Mouse (Mus musculus) forebrain, embryonic 16.5 days (tissue): Measurements from ENCODE around the gene Wnt9a. TPM values are rescaled to one million over a fixed set of nuclear protein-coding genes. Genes with fewer than 3 reads are reported as not detected.

Source experiments
- ATAC-seq: fragments of 200-750 bp; cut with Nextera tagmentation; 2 replicates; pipeline ENCODE4 v1.8.0; 2017; ENCODE audit warnings: mild to moderate bottlenecking, moderate library complexity
- H3K27ac ChIP-seq: fragments of 300-500 bp; sonication (generic); 2 replicates; pipeline ENCODE4 v1.5.1; 2014; ENCODE audit warnings: low read length, control low read depth
- H3K27me3 ChIP-seq: fragments of 300-500 bp; sonication (generic); replicated peaks from 2 replicates; pipeline ENCODE4 v1.6.1; 2014; ENCODE audit warnings: low read length; ENCODE audit not compliant: control insufficient read depth, insufficient read depth
- H3K36me3 ChIP-seq: fragments of 300-500 bp; sonication (generic); 2 replicates; pipeline ENCODE4 v1.6.1; 2014; ENCODE audit not compliant: control insufficient read depth, insufficient read depth
- H3K4me1 ChIP-seq: fragments of 300-500 bp; sonication (generic); replicated peaks from 2 replicates; pipeline ENCODE4 v1.6.1; 2014; ENCODE audit warnings: low read length; ENCODE audit not compliant: control insufficient read depth, insufficient read depth
- H3K4me2 ChIP-seq: fragments of 300-500 bp; sonication (generic); 2 replicates; pipeline ENCODE4 v1.6.1; 2014; ENCODE audit warnings: mild to moderate bottlenecking, low read length, control low read depth
- H3K4me3 ChIP-seq: fragments of 300-500 bp; sonication (generic); replicated peaks from 2 replicates; pipeline ENCODE4 v1.5.1; 2014; ENCODE audit warnings: mild to moderate bottlenecking, low read length, control low read depth
- H3K9ac ChIP-seq: fragments of 300-500 bp; sonication (generic); replicated peaks from 2 replicates; pipeline ENCODE4 v1.6.1; 2014; ENCODE audit warnings: low read depth, low read length, control low read depth
- H3K9me3 ChIP-seq: fragments of 300-500 bp; sonication (generic); 2 replicates; pipeline ENCODE4 v1.6.1; 2016; ENCODE audit warnings: low read length; ENCODE audit not compliant: control insufficient read depth
- WGBS: fragments of 180-500 bp; shearing (Covaris S2); extraction: QIAGEN DNeasy Blood & Tissue Kit; methylation state at CpG from one replicate; pipeline ENCODE4 v1.1.7; 2014; 5-methylcytosine and 5-hydroxymethylcytosine counted together
- polyA plus RNA-seq: library from polyadenylated mRNA; unstranded; fragments of >200 nt; fragmentation: Nextera tagmentation; extraction: Ambion mirVana; gene quantifications from 2 replicates; pipeline ENCODE4 v1.2.1, GENCODE M21; 2015

Gene Wnt9a
- polyA plus RNA-seq, 1 experiment from 2014 or later: 1.5 TPM

DNA sequence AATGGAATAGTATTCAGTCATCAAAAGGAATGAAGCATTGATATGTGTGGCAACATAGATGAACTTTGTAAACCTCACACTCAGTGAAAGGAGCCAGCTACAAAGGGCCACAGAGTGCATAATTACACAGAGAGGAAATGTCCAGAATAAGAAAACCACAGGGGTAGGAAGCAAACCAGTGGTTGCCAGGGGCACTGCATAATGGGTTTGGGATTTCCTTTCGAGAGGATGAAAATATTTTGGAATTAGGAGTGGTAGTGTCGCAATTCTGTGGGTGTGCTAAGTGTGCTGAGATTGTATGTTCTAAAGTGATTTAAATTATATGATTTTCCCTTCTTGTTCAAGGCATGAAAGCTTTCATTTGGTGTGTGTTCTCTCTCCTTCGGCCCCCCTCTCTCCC lies 32.5 kb upstream of the Wnt9a start:
- Histone ChIP-seq H3K36me3 (no peaks in the 10 kb centered on the region), H3K27me3 (no peaks in the 10 kb centered on the region; the same call in 1 of the 2 replicates), H3K27ac (no peak overlapping the region), H3K4me3 (no peak overlapping the region), H3K4me2 (no peak overlapping the region), H3K4me1 (no peaks in the 10 kb centered on the region), H3K9me3 (no peaks in the 10 kb centered on the region), H3K9ac (no peak overlapping the region)
- no peak for ATAC-seq
- WGBS: 69% methylated on average over 2 of the region's 3 CpGs

DNA sequence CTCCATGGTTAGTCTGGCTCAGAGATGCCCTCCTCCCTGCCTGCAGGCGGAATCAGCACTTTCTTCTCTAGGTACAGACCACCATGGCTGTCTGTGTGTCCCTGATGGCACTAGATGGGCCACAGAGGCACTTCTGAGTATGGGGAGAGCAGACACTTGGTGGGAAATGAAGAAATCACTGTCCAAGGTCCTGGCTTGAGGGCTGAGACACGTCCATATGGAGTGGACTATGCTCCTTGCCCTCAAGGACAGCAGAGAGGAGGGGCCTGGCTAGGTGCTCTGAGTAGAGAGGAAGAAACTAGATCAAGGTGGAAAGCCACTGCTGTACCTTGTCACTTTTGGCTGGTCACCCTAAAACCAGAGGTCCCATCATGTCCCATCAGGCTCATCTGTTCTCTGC lies 29.9 kb upstream of the Wnt9a start:
- 35% methylated on average over 2 of the region's 2 CpGs for WGBS
- Histone ChIP-seq H3K4me3 (no peak overlapping the region), H3K36me3 (no peaks in the 10 kb centered on the region), H3K4me1 (no peaks in the 10 kb centered on the region), H3K9me3 (no peaks in the 10 kb centered on the region), H3K4me2 (no peak overlapping the region), H3K27me3 (no peaks in the 10 kb centered on the region; the same call in 1 of the 2 replicates), H3K27ac (no peak overlapping the region), H3K9ac (no peak overlapping the region)
- ATAC-seq: no peak

DNA sequence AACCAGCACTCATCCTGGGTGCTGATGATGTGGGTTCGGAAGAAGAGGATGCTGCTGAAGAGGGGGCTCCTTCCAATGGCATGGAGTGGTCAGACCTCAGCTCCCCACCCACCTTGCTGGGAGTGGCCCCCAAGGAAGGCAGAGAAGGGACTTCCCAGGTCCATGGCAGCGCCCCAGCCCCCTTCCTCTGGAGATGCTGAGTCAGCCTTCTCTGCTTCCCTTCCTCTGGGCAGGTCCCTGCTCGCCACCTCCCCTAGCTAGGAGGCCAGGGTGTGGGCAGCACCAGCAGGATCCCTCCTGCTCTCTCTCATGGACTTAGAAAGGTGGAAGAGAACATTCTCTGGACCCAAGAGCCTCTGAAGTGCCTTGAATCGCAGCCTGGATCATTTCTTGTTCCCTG lies 28.7 kb upstream of the Wnt9a start:
- H3K27me3 ChIP-seq: no peaks in the 10 kb centered on the region; the same call in 1 of the 2 replicates
- no peaks in the 10 kb centered on the region for H3K36me3 ChIP-seq
- no peaks in the 10 kb centered on the region for H3K9me3 ChIP-seq
- H3K4me2 ChIP-seq: no peak overlapping the region
- H3K9ac ChIP-seq: no peak overlapping the region
- no peak overlapping the region for H3K27ac ChIP-seq
- H3K4me3 ChIP-seq: no peak overlapping the region
- H3K4me1 ChIP-seq: peaks cover 3% of the 10 kb centered on the region
- 69% methylated on average over 4 of the region's 4 CpGs for WGBS
- ATAC-seq: no peak

- H3K27me3 ChIP-seq: peaks cover 23% of the 10 kb centered on the region
- ATAC-seq: no peak
- no peak overlapping the region for H3K27ac ChIP-seq
- H3K9ac ChIP-seq: no peak overlapping the region
- H3K4me3 ChIP-seq: no peak overlapping the region
- H3K4me2 ChIP-seq: no peak overlapping the region
- H3K4me1 ChIP-seq: peaks cover 4% of the 10 kb centered on the region
- no peaks in the 10 kb centered on the region for H3K36me3 ChIP-seq
- 64% methylated on average over 5 of the region's 5 CpGs for WGBS
- H3K9me3 ChIP-seq: no peaks in the 10 kb centered on the region
Measured at GRCm38 (mm10) chr11:59282111-59282510, 24.6 kb upstream of the Wnt9a start.

DNA sequence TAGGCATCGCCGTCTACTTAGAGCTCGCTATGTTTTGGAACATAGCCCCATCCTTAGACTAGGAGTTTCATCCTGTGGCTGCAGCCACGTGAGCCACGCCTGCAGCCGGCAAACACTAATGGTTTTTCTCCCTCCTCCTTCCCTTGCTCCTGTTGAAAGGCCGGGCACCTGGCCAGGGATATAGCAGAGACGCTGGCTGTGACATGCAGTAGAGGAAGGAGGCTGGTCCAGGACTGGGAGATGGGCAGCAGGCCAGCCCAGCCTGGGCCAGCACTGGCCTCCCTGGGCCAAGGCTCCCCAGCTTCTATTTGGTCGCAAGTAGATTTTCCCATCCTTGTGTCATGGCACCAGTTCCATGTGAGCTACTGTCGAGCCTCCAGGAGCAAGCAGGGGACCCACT lies 23.8 kb upstream of the Wnt9a start:
- no peak overlapping the region for H3K4me3 ChIP-seq
- H3K36me3 ChIP-seq: no peaks in the 10 kb centered on the region
- H3K9ac ChIP-seq: no peak overlapping the region
- H3K9me3 ChIP-seq: no peaks in the 10 kb centered on the region
- WGBS: 50% methylated on average over 10 of the region's 10 CpGs
- H3K4me2 ChIP-seq: 0 out of 2 replicates have a peak overlapping the region, but pooled peaks have one; percentile 1
- no peak overlapping the region for H3K27ac ChIP-seq
- H3K4me1 ChIP-seq: peaks cover 4% of the 10 kb centered on the region
- ATAC-seq: peak; percentile 80
- peaks cover 32% of the 10 kb centered on the region for H3K27me3 ChIP-seq

GRCm38 (mm10) chr11:59284146-59284545 lies 22.6 kb upstream of the Wnt9a start:
- ATAC-seq: no peak
- Histone ChIP-seq H3K27ac (no peak overlapping the region), H3K4me3 (no peak overlapping the region), H3K4me2 (no peak overlapping the region), H3K4me1 (peaks cover 4% of the 10 kb centered on the region), H3K27me3 (peaks cover 44% of the 10 kb centered on the region), H3K36me3 (no peaks in the 10 kb centered on the region), H3K9ac (no peak overlapping the region), H3K9me3 (no peaks in the 10 kb centered on the region)
- 13% methylated on average over 14 of the region's 14 CpGs for WGBS

- H3K4me3 ChIP-seq: no peak overlapping the region
- no peak overlapping the region for H3K27ac ChIP-seq
- no peak for ATAC-seq
- H3K36me3 ChIP-seq: no peaks in the 10 kb centered on the region
- no peak overlapping the region for H3K4me2 ChIP-seq
- H3K9me3 ChIP-seq: no peaks in the 10 kb centered on the region
- H3K27me3 ChIP-seq: peaks cover 81% of the 10 kb centered on the region
- peaks cover 9% of the 10 kb centered on the region for H3K4me1 ChIP-seq
- WGBS: under 1% methylated on average over 25 of the region's 25 CpGs
- no peak overlapping the region for H3K9ac ChIP-seq
Measured at GRCm38 (mm10) chr11:59289706-59290105, 17.0 kb upstream of the Wnt9a start.

GRCm38 (mm10) chr11:59290702-59291303 lies 15.9 kb upstream of the Wnt9a start, which contains the start of gene Wnt3a:
Gene Wnt3a, minus strand, starts transcription at chr11:59290752.
- no peak within 1 kb of the TSS for H3K9ac ChIP-seq
- ATAC-seq: no peak
- no peak within 1 kb of the TSS for H3K27ac ChIP-seq
- H3K9me3 ChIP-seq: no peaks in the 10 kb centered on the region
- peaks cover 9% of the 10 kb centered on the region for H3K4me1 ChIP-seq
- H3K27me3 ChIP-seq: peaks cover 81% of the 10 kb centered on the region
- under 1% methylated on average over 26 of the region's 60 CpGs for WGBS
- H3K4me3 ChIP-seq: peak within 1 kb of the TSS; percentile 30
- H3K4me2 ChIP-seq: peak within 1 kb of the TSS; percentile 34
- no peaks in the 10 kb centered on the region for H3K36me3 ChIP-seq

DNA sequence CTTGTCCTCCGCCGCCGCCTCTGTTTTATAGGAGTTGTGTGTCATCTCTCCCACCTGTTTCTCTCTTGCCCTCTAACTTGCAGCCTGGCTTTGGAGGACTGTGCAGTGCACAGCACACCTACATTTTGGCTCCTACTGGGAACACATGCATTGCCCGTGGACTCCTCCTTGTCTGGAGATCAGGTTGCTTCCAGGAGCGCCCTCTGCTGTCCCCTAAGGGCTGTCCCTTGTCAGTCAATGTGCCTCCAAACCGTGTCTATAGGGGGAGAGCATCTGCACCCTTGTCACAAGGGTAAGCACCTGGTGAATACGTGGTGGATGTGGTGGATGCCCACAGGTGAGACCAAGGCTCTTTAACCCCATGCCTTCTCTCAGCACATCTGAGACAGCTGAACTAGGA lies 13.1 kb upstream of the Wnt9a start:
- no peak for ATAC-seq

DNA sequence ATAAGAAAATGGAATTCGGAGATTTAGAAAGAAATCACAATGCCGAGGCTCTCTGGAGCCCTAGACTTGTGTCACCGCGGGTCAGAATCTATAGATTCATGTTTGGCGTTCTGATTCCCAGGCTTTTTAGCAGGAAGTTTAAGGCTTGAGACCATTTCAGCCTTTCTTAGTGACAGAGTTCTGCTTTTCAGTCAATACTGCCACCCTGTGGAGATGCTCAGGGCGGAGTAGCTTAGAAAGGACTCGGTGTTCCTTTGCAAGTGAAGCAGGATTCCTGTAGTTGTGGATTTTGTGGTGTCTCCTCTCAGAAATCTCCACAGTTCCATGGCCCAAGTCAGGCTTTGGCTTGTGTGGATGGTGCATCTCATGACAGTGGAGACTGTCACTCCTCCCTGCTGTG lies 8.8 kb upstream of the Wnt9a start:
- Histone ChIP-seq H3K4me2 (no peak overlapping the region), H3K27ac (no peak overlapping the region), H3K36me3 (no peaks in the 10 kb centered on the region), H3K4me3 (no peak overlapping the region), H3K9me3 (no peaks in the 10 kb centered on the region), H3K9ac (no peak overlapping the region; the same call in 1 of the 2 replicates), H3K27me3 (peaks cover 36% of the 10 kb centered on the region), H3K4me1 (no peaks in the 10 kb centered on the region)
- ATAC-seq: peak; percentile 21; the same call in 1 of the 2 replicates
- WGBS: 18% methylated on average over 7 of the region's 7 CpGs

More for the DNA sequence above, 13.1 kb upstream of the Wnt9a start:
- Histone ChIP-seq H3K4me2 (no peak overlapping the region), H3K27ac (no peak overlapping the region), H3K27me3 (peaks cover 65% of the 10 kb centered on the region), H3K9ac (no peak overlapping the region), H3K36me3 (no peaks in the 10 kb centered on the region), H3K9me3 (no peaks in the 10 kb centered on the region), H3K4me3 (no peak overlapping the region), H3K4me1 (peaks cover 9% of the 10 kb centered on the region)
- WGBS: 23% methylated on average over 7 of the region's 7 CpGs
